Mouse (Mus musculus) ES-E14 (cell line): ENCODE data around the gene Aco2. TPM values are rescaled to one million over a fixed set of nuclear protein-coding genes. Genes with fewer than 3 reads are reported as not detected.

Source experiments
- DNase-seq: peaks from one replicate; pipeline ENCODE4 v3.0.0-alpha.2; 2013; ENCODE audit warnings: low read depth, low spot score
- H3K27ac ChIP-seq: 2 replicates; pipeline ENCODE4 v1.5.1; 2012; ENCODE audit warnings: low read depth, mild to moderate bottlenecking, low read length, moderate library complexity, mixed read lengths; ENCODE audit not compliant: poor library complexity, insufficient read depth, severe bottlenecking
- H3K36me3 ChIP-seq: 2 replicates; pipeline ENCODE4 v1.6.1; 2012; ENCODE audit warnings: mild to moderate bottlenecking, low read length, moderate library complexity, mixed read lengths; ENCODE audit not compliant: control insufficient read depth, poor library complexity, insufficient read depth, severe bottlenecking
- H3K4me1 ChIP-seq, 2 experiments: fragments of 150-350 bp in 1 of 2; sonication (generic) in 1 of 2; 2 replicates each; pipeline ENCODE4 v1.6.1; 2012; ENCODE audit warnings: low read length in 2 of 2, mild to moderate bottlenecking in 1 of 2, mixed read lengths in 1 of 2; ENCODE audit not compliant: control insufficient read depth in 2 of 2, insufficient read depth in 2 of 2, poor library complexity in 1 of 2
- H3K4me3 ChIP-seq, 2 experiments: fragments of 150-350 bp in 1 of 2; sonication (generic) in 1 of 2; 2 replicates each; pipeline ENCODE4 v1.5.1; 2012; ENCODE audit warnings: low read length in 2 of 2, low read depth in 1 of 2, mild to moderate bottlenecking in 1 of 2, mixed read lengths in 1 of 2; ENCODE audit not compliant: insufficient read depth in 1 of 2, poor library complexity in 1 of 2, severe bottlenecking in 1 of 2
- H3K9ac ChIP-seq: 2 replicates; pipeline ENCODE4 v1.6.1; 2012; ENCODE audit warnings: low read depth, mild to moderate bottlenecking, low read length, mixed read lengths; ENCODE audit not compliant: poor library complexity, insufficient read depth, severe bottlenecking
- H3K9me3 ChIP-seq: fragments of 150-350 bp; sonication (generic); 2 replicates; pipeline ENCODE4 v1.6.1; 2012; ENCODE audit warnings: low read depth, mild to moderate bottlenecking, low read length; ENCODE audit not compliant: control insufficient read depth, insufficient read depth
- CHD2 ChIP-seq: IDR thresholded peaks from 2 replicates; pipeline ENCODE4 v1.6.1; 2014; ENCODE audit warnings: mild to moderate bottlenecking, low read depth, low read length, inconsistent platforms
- HCFC1 ChIP-seq: IDR thresholded peaks from 2 replicates; pipeline ENCODE4 v1.6.1; 2012; ENCODE audit warnings: low read length, inconsistent platforms, borderline replicate concordance; ENCODE audit not compliant: insufficient read depth
- MAFK ChIP-seq: IDR thresholded peaks from 2 replicates; pipeline ENCODE4 v1.6.1; 2014; ENCODE audit warnings: mild to moderate bottlenecking, low read depth, low read length, inconsistent platforms; ENCODE audit not compliant: insufficient read depth
- ZC3H11A ChIP-seq: IDR thresholded peaks from 2 replicates; pipeline ENCODE4 v1.6.1; 2012; ENCODE audit warnings: low read depth, mild to moderate bottlenecking, inconsistent platforms, low read length, borderline replicate concordance
- ZNF384 ChIP-seq: IDR thresholded peaks from 2 replicates; pipeline ENCODE4 v1.6.1; 2012; ENCODE audit warnings: low read depth, low read length, inconsistent platforms
- in situ Hi-C, 2 experiments: fragments of 600-800 bp; cut with MboI; formaldehyde crosslinking; loops; one replicate each; pipeline ENCODE4 v1.15.1; 2025; ENCODE audit warnings: low sequenced_read_pairs in 2 of 2, inconsistent platforms in 1 of 2; ENCODE audit not compliant: unreplicated experiment in 2 of 2
- total RNA-seq: library from RNA; depleted of rRNA; stranded (reverse); fragments of 300-350 nt; gene quantifications from 2 replicates; pipeline ENCODE4 v1.2.3, GENCODE M21; 2012

Gene Aco2
- total RNA-seq, 1 experiment: 444 TPM

GRCm38 (mm10) chr15:81833481-81833880 lies 38.6 kb upstream of the Aco2 start:
- H3K9me3 ChIP-seq: no peaks in the 10 kb centered on the region
- H3K4me1 ChIP-seq: peaks cover 0 to 5% of the 10 kb centered on the region in 2 experiments; a peak in 1 of 4 replicates
- TF ChIP-seq ZNF384 (no peak), MAFK (no peak), CHD2 (no peak), HCFC1 (no peak), ZC3H11A (no peak)
- H3K36me3 ChIP-seq: peaks cover 2% of the 10 kb centered on the region; the same call in 1 of the 2 replicates
- H3K27ac ChIP-seq: no peak overlapping the region
- no peak overlapping the region for H3K9ac ChIP-seq
- no peak for DNase-seq
- no peak overlapping the region for H3K4me3 ChIP-seq
- in situ Hi-C loops: no loop called here

GRCm38 (mm10) chr15:81834171-81834841 lies 37.8 kb upstream of the Aco2 start:
- peaks cover 0 to 7% of the 10 kb centered on the region in 2 experiments; a peak in 1 of 4 replicates for H3K4me1 ChIP-seq
- no peak overlapping the region for H3K4me3 ChIP-seq
- no peak for DNase-seq
- H3K9me3 ChIP-seq: no peaks in the 10 kb centered on the region
- TF ChIP-seq ZC3H11A (no peak), HCFC1 (no peak), ZNF384 (no peak), CHD2 (no peak), MAFK (no peak)
- in situ Hi-C loops: no loop called here
- H3K27ac ChIP-seq: no peak overlapping the region
- H3K9ac ChIP-seq: no peak overlapping the region
- H3K36me3 ChIP-seq: no peaks in the 10 kb centered on the region

- Histone ChIP-seq H3K4me1 (peaks cover 0 to 12% of the 10 kb centered on the region in 2 experiments; a peak in 1 of 4 replicates), H3K4me3 (no peak overlapping the region)
- in situ Hi-C loops: no loop called here
Measured at GRCm38 (mm10) chr15:81835007-81835880, 36.9 kb upstream of the Aco2 start.

GRCm38 (mm10) chr15:81836124-81836821 lies 35.8 kb upstream of the Aco2 start:
- H3K36me3 ChIP-seq: no peaks in the 10 kb centered on the region
- no peaks in the 10 kb centered on the region for H3K9me3 ChIP-seq
- in situ Hi-C loops: no loop called here
- TF ChIP-seq CHD2 (no peak), HCFC1 (no peak), ZC3H11A (no peak), ZNF384 (no peak), MAFK (no peak)
- no peak for DNase-seq
- H3K9ac ChIP-seq: peak overlapping the region; percentile 28; the same call in 1 of the 2 replicates
- H3K27ac ChIP-seq: no peak overlapping the region
- H3K4me1 ChIP-seq: peaks cover 0 to 12% of the 10 kb centered on the region in 2 experiments; a peak in 1 of 4 replicates
- H3K4me3 ChIP-seq: peak overlapping the region; percentile 59 to 64

More at GRCm38 (mm10) chr15:81835007-81835880, 36.9 kb upstream of the Aco2 start:
- no peaks in the 10 kb centered on the region for H3K9me3 ChIP-seq
- no peaks in the 10 kb centered on the region for H3K36me3 ChIP-seq
- H3K9ac ChIP-seq: no peak overlapping the region
- no peak overlapping the region for H3K27ac ChIP-seq
- DNase-seq: no peak
- no peak for TF ChIP-seq MAFK
